Mouse (Mus musculus): ENCODE data around the gene Tpte.
"Not testable (repeated sequence)": the region's sequence is repeated elsewhere in the genome, so short reads cannot be mapped to it uniquely, and the experiment has no call there.

The Tpte gene

DNA sequence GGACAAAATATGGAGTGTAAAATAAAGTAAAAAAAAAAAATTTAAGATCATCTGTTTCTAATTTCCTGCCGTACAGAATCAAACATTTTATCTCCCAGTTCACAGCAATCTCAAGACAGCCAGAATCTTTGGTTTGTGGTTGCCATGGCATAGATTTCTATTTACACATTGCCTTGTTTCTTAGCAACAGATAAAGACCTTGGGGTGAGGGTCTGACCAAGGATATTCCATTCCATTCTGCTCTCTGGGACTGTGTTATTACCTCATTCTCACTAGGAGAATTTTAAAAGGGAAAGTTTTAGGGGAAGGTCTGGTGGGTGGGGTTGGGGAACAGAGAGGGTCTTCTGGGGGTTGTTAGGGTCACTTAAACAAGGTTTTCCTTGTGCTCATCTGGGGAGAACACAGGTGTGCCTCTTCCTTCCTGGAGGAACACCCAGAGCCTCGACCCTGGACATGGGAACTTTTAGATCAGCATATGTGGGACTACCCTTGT, at the start of gene Tpte:
Tpte (plus strand) TSS at position 443 of the 493 bp plus-strand sequence.
- DNase-seq (ENCODE audit: low spot score) = no peak

GRCm38 (mm10) chr8:22242986-22243385, 40.3 kb upstream of the Tpte start:
- no peak for DNase-seq (ENCODE audit: low spot score)

GRCm38 (mm10) chr8:22245663-22246062, 37.6 kb upstream of the Tpte start:
- no peak for DNase-seq (ENCODE audit: low spot score)

DNA sequence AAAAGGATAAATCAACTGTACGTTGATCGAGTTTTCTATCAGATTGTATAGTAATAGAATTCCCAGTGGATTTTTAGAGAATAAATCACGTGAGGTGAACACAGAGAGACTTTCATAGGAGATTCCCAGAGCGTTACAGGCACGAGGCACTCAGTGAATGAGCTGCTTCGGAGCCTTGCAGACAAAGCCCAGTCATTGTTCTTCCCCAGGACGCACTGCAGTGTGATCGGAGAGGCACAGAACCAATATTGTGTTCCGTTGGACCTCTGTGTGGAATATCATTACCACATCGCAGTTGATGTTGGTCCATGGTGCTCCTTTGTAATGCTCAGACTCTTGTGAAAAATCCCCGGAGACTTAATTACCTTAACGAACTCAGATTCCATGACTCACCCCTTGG, 35.3 kb upstream of the Tpte start:
- DNase-seq (ENCODE audit: low spot score) = no peak

- no peak for DNase-seq (ENCODE audit: low spot score)
Measured at GRCm38 (mm10) chr8:22249080-22249479, 34.2 kb upstream of the Tpte start.

- no peak for DNase-seq (ENCODE audit: low spot score)
Measured at GRCm38 (mm10) chr8:22258946-22259450, 24.2 kb upstream of the Tpte start.

GRCm38 (mm10) chr8:22259531-22259930, 23.7 kb upstream of the Tpte start:
- DNase-seq (ENCODE audit: low spot score) = no peak

DNA sequence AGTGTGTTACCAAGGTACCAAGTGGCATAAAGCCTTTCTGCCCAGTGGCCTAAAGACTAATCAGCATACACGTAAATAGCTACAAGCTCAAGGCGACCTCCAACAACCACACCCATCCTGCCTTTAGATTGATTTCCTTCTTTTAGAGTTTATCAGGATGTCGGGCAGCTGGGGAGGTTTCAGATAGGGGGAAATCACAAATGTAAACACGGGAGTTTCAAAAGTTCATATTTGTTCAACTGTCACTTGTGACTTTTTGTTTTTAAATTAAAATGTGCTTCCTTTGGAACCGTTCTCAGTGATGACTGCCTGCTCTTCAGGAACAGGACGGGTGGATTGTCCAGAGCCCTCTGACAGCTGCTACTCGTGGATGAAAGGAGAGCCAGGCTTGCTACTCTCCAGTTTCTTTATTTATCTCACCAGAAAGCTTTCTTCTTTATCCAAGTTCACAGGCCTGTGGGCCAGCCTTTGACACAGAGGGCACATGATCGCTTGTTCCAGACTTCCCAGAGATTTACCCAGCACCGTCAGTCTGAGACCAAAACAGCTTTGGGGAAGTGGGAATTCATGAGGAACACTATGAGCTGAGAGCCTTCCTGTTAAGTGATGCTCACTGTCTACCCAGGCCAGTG, 23.0 kb upstream of the Tpte start:
- no peak for DNase-seq (ENCODE audit: low spot score)

DNA sequence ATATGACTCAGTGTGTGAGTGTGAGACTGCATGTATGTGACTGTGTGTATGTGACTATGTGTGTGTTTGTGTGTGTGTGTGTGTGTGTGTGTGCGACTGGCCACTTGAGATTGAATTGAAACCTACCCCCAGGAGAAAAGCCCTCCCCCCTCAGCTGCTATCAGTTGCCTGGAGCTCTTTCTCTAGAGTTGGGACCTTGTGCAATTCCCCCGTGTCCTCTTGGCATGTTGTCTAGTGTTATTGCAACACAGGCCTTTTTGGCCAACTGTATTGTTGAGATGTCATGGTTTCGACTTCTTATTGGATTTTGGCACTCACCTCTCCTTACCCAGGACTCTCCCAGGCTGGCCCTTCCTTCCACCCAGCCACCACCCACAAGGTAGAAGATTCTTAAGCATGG, 21.0 kb upstream of the Tpte start:
- no peak for DNase-seq (ENCODE audit: low spot score)

GRCm38 (mm10) chr8:22264292-22264691, 18.9 kb upstream of the Tpte start:
- no peak for DNase-seq (ENCODE audit: low spot score)

- DNase-seq (ENCODE audit: low spot score) = no peak
Measured at GRCm38 (mm10) chr8:22264787-22265186, 18.5 kb upstream of the Tpte start.

DNA sequence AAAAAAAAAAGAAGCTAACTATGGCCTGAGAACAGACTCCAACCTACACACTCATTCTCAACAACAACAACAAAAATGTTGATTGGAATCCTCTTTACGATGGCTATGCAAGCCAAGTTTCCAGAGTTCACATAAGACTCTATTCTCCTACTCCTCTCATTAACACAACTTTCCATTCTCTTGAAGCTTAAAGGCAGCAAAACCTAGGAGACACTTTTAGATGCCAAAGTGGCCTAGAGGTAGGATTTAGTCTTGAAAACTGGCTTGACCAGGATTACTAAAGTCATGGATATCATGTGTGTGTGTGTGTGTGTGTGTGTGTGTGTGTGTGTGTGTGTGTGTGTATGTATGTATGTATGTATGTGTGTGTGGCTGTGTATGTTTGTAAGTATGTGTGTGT, 18.0 kb upstream of the Tpte start:
- no peak for DNase-seq (ENCODE audit: low spot score)

DNA sequence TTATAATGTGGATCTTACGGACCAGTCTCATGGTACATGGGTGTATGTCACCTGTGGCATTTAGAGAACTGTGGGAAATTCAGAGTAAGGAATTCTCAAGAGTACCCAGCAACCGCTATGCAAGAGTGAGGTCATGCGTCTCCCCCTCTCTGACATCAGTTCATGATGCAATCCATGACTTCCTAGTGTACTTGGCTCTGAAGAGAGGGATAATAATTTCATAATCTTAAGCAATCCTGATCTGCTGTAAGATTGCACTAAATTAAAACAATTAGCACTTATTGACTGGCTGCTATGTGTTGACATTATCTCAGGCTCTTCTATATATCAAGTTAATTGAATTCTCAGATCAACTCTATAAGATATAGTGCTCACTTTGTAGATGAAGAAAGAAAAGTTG, 16.4 kb upstream of the Tpte start:
- no peak for DNase-seq (ENCODE audit: low spot score)

- DNase-seq (ENCODE audit: low spot score) = no peak
Measured at GRCm38 (mm10) chr8:22273142-22273541, 10.1 kb upstream of the Tpte start.

DNA sequence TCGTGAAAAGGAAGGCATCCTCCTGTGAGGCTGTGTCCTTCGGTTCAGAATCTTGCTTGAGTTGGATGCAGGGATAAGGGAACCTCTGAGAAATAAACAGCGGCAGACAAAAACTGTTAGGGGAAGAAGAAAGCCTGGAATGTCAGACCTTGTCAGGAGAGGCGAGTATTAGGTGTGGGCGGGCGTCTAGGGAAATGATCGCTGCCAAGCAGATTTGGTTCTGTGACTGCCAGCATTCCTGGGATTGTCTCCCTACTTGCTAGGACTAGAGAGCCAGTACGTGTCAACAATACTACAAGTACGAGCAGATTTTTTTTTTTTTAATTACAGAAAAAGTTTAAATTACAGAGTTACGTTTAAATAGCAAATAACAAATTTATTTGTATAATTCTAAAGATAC, 8.6 kb upstream of the Tpte start:
- no peak for DNase-seq (ENCODE audit: low spot score)

GRCm38 (mm10) chr8:22302326-22302725, 19.1 kb downstream of the Tpte start:
- no peak for DNase-seq (ENCODE audit: low spot score)

- DNase-seq (ENCODE audit: low spot score) = peak; percentile 61
Measured at GRCm38 (mm10) chr8:22302896-22303306, 19.7 kb downstream of the Tpte start.

GRCm38 (mm10) chr8:22304045-22304444, 20.8 kb downstream of the Tpte start:
- DNase-seq (ENCODE audit: low spot score) = not testable (repeated sequence)

DNA sequence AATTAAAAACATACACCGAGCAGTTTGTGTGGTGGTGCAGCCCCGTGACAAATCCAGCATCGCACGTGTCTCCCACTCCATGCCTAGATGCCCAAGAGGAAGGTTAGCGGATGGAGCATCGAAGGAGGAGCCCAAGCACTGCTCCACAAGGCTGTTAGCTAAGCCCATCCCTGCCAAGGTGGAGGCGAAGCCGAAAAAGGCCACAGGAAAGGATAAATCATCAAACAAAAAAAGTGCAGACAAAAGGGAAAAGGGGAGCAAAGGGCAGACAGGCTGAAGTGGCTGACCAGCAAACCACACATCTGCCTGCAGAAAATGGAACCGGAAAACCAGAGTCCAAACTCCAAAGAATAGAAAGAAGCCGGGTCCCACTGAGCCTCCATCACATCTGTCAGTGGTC, 23.8 kb downstream of the Tpte start:
- no peak for DNase-seq (ENCODE audit: low spot score)

DNA sequence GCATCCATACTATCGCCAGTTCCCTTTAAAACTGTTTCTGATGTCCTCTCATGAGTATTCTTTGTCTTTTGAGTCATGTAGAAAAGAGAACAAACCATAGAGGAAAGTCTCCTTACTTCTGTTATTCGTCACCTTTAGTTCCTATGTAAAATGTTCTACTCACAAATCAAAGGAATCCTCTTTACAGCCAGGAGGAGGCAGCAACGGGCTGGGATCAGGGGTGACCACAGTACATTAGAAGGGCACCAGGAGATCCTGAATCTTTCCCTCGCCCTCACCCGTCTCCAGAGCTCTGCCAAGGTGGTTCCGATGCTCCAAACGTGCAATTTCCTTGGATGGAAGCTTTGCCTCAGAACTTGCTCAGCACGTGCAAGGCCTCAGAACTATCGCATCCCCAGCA, 28.2 kb downstream of the Tpte start:
- DNase-seq (ENCODE audit: low spot score) = peak; percentile 9

- DNase-seq (ENCODE audit: low spot score) = no peak
Measured at GRCm38 (mm10) chr8:22335426-22335825, 52.2 kb downstream of the Tpte start.

- DNase-seq (ENCODE audit: low spot score) = no peak
Measured at GRCm38 (mm10) chr8:22359359-22359758, 76.1 kb downstream of the Tpte start.

GRCm38 (mm10) chr8:22359882-22360281, 76.6 kb downstream of the Tpte start:
- DNase-seq (ENCODE audit: low spot score) = no peak

GRCm38 (mm10) chr8:22376311-22376710, 93.1 kb downstream of the Tpte start:
- no peak for DNase-seq (ENCODE audit: low spot score)
